In genomic region chr17:21909039-21909438, GRCm38 (mm10) we compare ENCODE assay signal across 8 mouse cellular contexts. TPM values are rescaled to one million over a fixed set of nuclear protein-coding genes. Genes with fewer than 3 reads are reported as not detected.
DNase-seq lines count a peak whose midpoint lies in the region; ATAC-seq lines count a peak whose summit lies in the region.

No protein-coding gene starts in this region.

- peak overlapping the region; percentile 75 for H3K4me3 ChIP-seq in hindbrain, embryonic 13.5 days
- peak overlapping the region; percentile 75 for H3K4me3 ChIP-seq in midbrain, embryonic 10.5 days

- peak overlapping the region; percentile 80 for H3K4me2 ChIP-seq in hindbrain, embryonic 13.5 days

- ATAC-seq in hindbrain, embryonic 13.5 days (ENCODE audit: low FRiP score), result peak; percentile 87
- ATAC-seq in monocyte, adult 5-6 weeks (replicated peaks; ENCODE audit: insufficient number of reproducible peaks, low FRiP score, low TSS enrichment, poor library complexity, severe bottlenecking), result no peak

- peak; percentile 12 for DNase-seq in cerebellum, adult 9-11 months
- no peak for DNase-seq in cerebellum, postnatal 4 days (ENCODE audit: low spot score in 2 of 2)
- peak; percentile 53 for DNase-seq in retina, embryonic 14.5 days (ENCODE audit: low spot score)
- no peak for DNase-seq in retina, postnatal 1 day
- no peak for DNase-seq in midbrain, embryonic 10.5 days (ENCODE audit: low spot score)
- no peak for DNase-seq in right cerebral cortex, postnatal 36 days (ENCODE audit: low spot score in 2 of 2)

- peaks cover 5% of the 10 kb centered on the region; the same call in 1 of the 2 replicates for H3K36me3 ChIP-seq in hindbrain, embryonic 13.5 days
- peaks cover 17% of the 10 kb centered on the region for H3K36me3 ChIP-seq in midbrain, embryonic 10.5 days

- WGBS in hindbrain, embryonic 13.5 days, result 4% methylated on average over 3 of the region's 3 CpGs
- WGBS in midbrain, embryonic 10.5 days, result 2% methylated on average over 3 of the region's 3 CpGs

- peak overlapping the region; percentile 76; the same call in 1 of the 2 replicates for H3K27ac ChIP-seq in hindbrain, embryonic 13.5 days
- peak overlapping the region; percentile 85 for H3K27ac ChIP-seq in midbrain, embryonic 10.5 days (replicated peaks)

- peak overlapping the region; percentile 84 for H3K9ac ChIP-seq in hindbrain, embryonic 13.5 days

- peaks cover 8% of the 10 kb centered on the region for H3K4me1 ChIP-seq in hindbrain, embryonic 13.5 days (replicated peaks)
- H3K4me1 ChIP-seq in midbrain, embryonic 10.5 days, result no peaks in the 10 kb centered on the region

- H3K9me3 ChIP-seq in hindbrain, embryonic 13.5 days, result no peaks in the 10 kb centered on the region
- no peaks in the 10 kb centered on the region for H3K9me3 ChIP-seq in midbrain, embryonic 10.5 days (replicated peaks)

- no peaks in the 10 kb centered on the region for H3K27me3 ChIP-seq in hindbrain, embryonic 13.5 days
- no peaks in the 10 kb centered on the region for H3K27me3 ChIP-seq in midbrain, embryonic 10.5 days (ENCODE audit: low read depth, poor library complexity, severe bottlenecking)

RNA-seq across cellular contexts. Expression of gene Zfp995, which starts 0.7 kb away (rescaled TPM):
- polyA plus RNA-seq in hindbrain, embryonic 13.5 days (2015; fragmentation: Nextera tagmentation; extraction: Ambion mirVana), result 10.2 and 12.6 TPM in 2 replicates
- 6.6 and 8.1 TPM in 2 replicates for polyA plus RNA-seq in midbrain, embryonic 10.5 days (2016; fragmentation: Nextera tagmentation; extraction: Ambion mirVana)
- 17.9 to 26.0 TPM (median 18.1 TPM) in 3 replicates for total RNA-seq in monocyte, adult 5-6 weeks (2017)

RNA-seq across cellular contexts. Expression of gene Zfp942, which starts 53.2 kb away (rescaled TPM):
- 19.8 and 20.8 TPM in 2 replicates for polyA plus RNA-seq in hindbrain, embryonic 13.5 days (2015; fragmentation: Nextera tagmentation; extraction: Ambion mirVana)
- 22.0 and 22.2 TPM in 2 replicates for polyA plus RNA-seq in midbrain, embryonic 10.5 days (2016; fragmentation: Nextera tagmentation; extraction: Ambion mirVana)
- total RNA-seq in monocyte, adult 5-6 weeks (2017), result 16.5 to 44.4 TPM (median 31.4 TPM) in 3 replicates

RNA-seq across cellular contexts. Expression of gene Zfp943, which starts 53.3 kb away (rescaled TPM):
- polyA plus RNA-seq in hindbrain, embryonic 13.5 days (2015; fragmentation: Nextera tagmentation; extraction: Ambion mirVana), result 18.5 and 19.1 TPM in 2 replicates
- polyA plus RNA-seq in midbrain, embryonic 10.5 days (2016; fragmentation: Nextera tagmentation; extraction: Ambion mirVana), result 14.8 and 16.9 TPM in 2 replicates
- 47.4 to 60.7 TPM (median 51.7 TPM) in 3 replicates for total RNA-seq in monocyte, adult 5-6 weeks (2017)

Comparison
In these comparisons a context has a peak if more than half of its experiments do, and no peak if none do; other contexts are left out.
1. DNase-seq: peak in cerebellum, adult 9-11 months (single experiment) and retina, embryonic 14.5 days (single experiment); none in cerebellum, postnatal 4 days (0 of 2), retina, postnatal 1 day (single experiment), midbrain, embryonic 10.5 days (single experiment) and right cerebral cortex, postnatal 36 days (0 of 2).